Mouse (Mus musculus) gastrocnemius, adult 18-20 months (tissue): Measurements from ENCODE around the gene Olfr1258. TPM values are rescaled to one million over a fixed set of nuclear protein-coding genes. Genes with fewer than 3 reads are reported as not detected.
"Not testable (repeated sequence)": the region's sequence is repeated elsewhere in the genome, so short reads cannot be mapped to it uniquely, and the experiment has no call there.

ENCODE experiments used
- DNase-seq: peaks from one replicate; pipeline ENCODE4 v3.0.0; 2021; ENCODE audit warnings: low spot score
- long read RNA-seq, 2 experiments: library from polyadenylated mRNA; stranded (forward); transcript quantifications; one replicate each; pipeline ENCODE4 v2.0.0; 2021
- total RNA-seq, 2 experiments: library from RNA; stranded (reverse); gene quantifications; 2 replicates each; pipeline ENCODE4 v1.2.3; 2021

The Olfr1258 gene
- total RNA-seq = not detected
- long read RNA-seq, experiment 1 = 0 reads
- long read RNA-seq, experiment 2 = 0 reads

GRCm38 (mm10) chr2:89927009-89927408 lies at the start of gene Olfr1258:
Olfr1258 (plus strand) TSS chr2:89927309.
- DNase-seq = no peak

- DNase-seq = no peak
Observed at GRCm38 (mm10) chr2:89878137-89878536, 49.0 kb upstream of the Olfr1258 start, which contains the start of gene Olfr1257. Olfr1257 (plus strand) TSS chr2:89878437.

- DNase-seq = not testable (repeated sequence)
Observed at GRCm38 (mm10) chr2:89912616-89913015, 14.5 kb upstream of the Olfr1258 start.

GRCm38 (mm10) chr2:89948564-89948963 lies 21.5 kb downstream of the Olfr1258 start, which contains the start of gene Olfr1259:
Olfr1259 (minus strand) TSS chr2:89948664.
- DNase-seq = no peak

GRCm38 (mm10) chr2:89974184-89974583 lies 47.1 kb downstream of the Olfr1258 start, which contains the start of gene Olfr1260:
Olfr1260 (plus strand) TSS chr2:89974340.
- DNase-seq = no peak

- DNase-seq = no peak
Observed at GRCm38 (mm10) chr2:89977709-89978108, 50.6 kb downstream of the Olfr1258 start.

Other genes with a start within 250 kb of the Olfr1258 start
- gene Olfr1252, start 202.3 kb upstream of the Olfr1258 start, total RNA-seq = not detected
- gene Olfr1253, start 170.2 kb upstream of the Olfr1258 start, total RNA-seq = not detected
- not detected for gene Olfr1254, start 133.7 kb upstream of the Olfr1258 start, total RNA-seq
- gene Olfr1255, start 115.3 kb upstream of the Olfr1258 start, total RNA-seq = not detected
- not detected for gene Olfr1256, start 85.8 kb upstream of the Olfr1258 start, total RNA-seq
- not detected for gene Olfr48, start 79.1 kb upstream of the Olfr1258 start, total RNA-seq
- gene Olfr1257, start 48.9 kb upstream of the Olfr1258 start, total RNA-seq = not detected
- not detected for gene Olfr1259, start 21.4 kb downstream of the Olfr1258 start, total RNA-seq
- not detected for gene Olfr1260, start 47.0 kb downstream of the Olfr1258 start, total RNA-seq
- gene Olfr1261, start 63.9 kb downstream of the Olfr1258 start, total RNA-seq = not detected
- gene Olfr1262, start 72.8 kb downstream of the Olfr1258 start, total RNA-seq = not detected
- not detected for gene Olfr1263, start 84.8 kb downstream of the Olfr1258 start, total RNA-seq
- gene Olfr1264, start 98.3 kb downstream of the Olfr1258 start, total RNA-seq = not detected
- gene Olfr1265, start 108.0 kb downstream of the Olfr1258 start, total RNA-seq = not detected
- not detected for gene Olfr140, start 136.3 kb downstream of the Olfr1258 start, total RNA-seq
- gene Olfr1269, start 194.1 kb downstream of the Olfr1258 start, total RNA-seq = not detected
- not detected for gene Olfr32, start 215.0 kb downstream of the Olfr1258 start, total RNA-seq
- gene Olfr1270, start 225.8 kb downstream of the Olfr1258 start, total RNA-seq = not detected